Mouse (Mus musculus) myocyte (in vitro differentiated cells): ENCODE measurements around the gene Slc24a4.

Source experiments
- CEBPB ChIP-seq: IDR thresholded peaks from 2 replicates; pipeline ENCODE4 v1.6.1; 2011; ENCODE audit warnings: mild to moderate bottlenecking, moderate library complexity; ENCODE audit not compliant: poor library complexity, insufficient read depth, severe bottlenecking
- E2F4 ChIP-seq: IDR thresholded peaks from one replicate; pipeline ENCODE4 v1.6.1; 2011; ENCODE audit warnings: mild to moderate bottlenecking, control low read depth, moderate library complexity; ENCODE audit not compliant: insufficient read depth
- MAX ChIP-seq: IDR thresholded peaks from one replicate; pipeline ENCODE4 v1.6.1; 2011; ENCODE audit warnings: low read depth, mild to moderate bottlenecking, control low read depth
- MYOD1 ChIP-seq, 3 experiments: IDR thresholded peaks; one replicate each; pipeline ENCODE4 v1.6.1; 2011; ENCODE audit warnings: control low read depth in 2 of 3, low read depth in 2 of 3, mild to moderate bottlenecking in 2 of 3, moderate library complexity in 1 of 3; ENCODE audit not compliant: insufficient read length in 2 of 3, control insufficient read depth in 1 of 3
- POLR2A ChIP-seq: IDR thresholded peaks from one replicate; pipeline ENCODE4 v1.6.1; 2011; ENCODE audit warnings: low read depth, mild to moderate bottlenecking, control low read depth, moderate library complexity; ENCODE audit not compliant: insufficient read length
- POLR2AphosphoS2 ChIP-seq: IDR thresholded peaks from one replicate; pipeline ENCODE4 v1.6.1; 2011; ENCODE audit warnings: low read depth, control low read depth; ENCODE audit not compliant: insufficient read length
- SRF ChIP-seq: IDR thresholded peaks from one replicate; pipeline ENCODE4 v1.6.1; 2011; ENCODE audit warnings: low read depth; ENCODE audit not compliant: control insufficient read depth, insufficient read length
- TCF12 ChIP-seq: IDR thresholded peaks from one replicate; pipeline ENCODE4 v1.6.1; 2011; ENCODE audit warnings: mild to moderate bottlenecking, control low read depth; ENCODE audit not compliant: poor library complexity, insufficient read depth, severe bottlenecking
- TCF3 ChIP-seq: IDR thresholded peaks from one replicate; pipeline ENCODE4 v1.6.1; 2011; ENCODE audit warnings: low read depth, control low read depth; ENCODE audit not compliant: insufficient read length
- USF1 ChIP-seq: IDR thresholded peaks from one replicate; pipeline ENCODE4 v1.6.1; 2011; ENCODE audit warnings: low read depth, mild to moderate bottlenecking, control low read depth, moderate library complexity

DNA sequence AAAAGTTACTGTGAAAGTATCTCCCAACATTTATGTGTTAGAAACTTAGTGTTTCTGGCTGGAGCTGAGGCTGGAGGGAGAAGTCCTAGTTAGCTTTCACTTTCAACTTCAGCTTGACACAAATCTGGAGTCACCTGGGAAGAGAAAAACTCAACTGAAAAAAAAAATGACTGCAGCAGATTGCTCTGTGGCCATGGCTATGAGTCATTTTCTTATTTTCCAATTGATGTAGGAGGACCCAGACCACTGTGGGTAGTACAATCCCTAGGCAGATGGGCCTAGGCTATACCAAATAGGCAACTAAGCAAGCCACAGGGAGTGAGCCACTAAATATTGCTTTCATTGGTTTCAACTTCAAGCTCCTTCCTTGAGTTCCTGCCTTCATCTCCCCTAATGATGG is 19.7 kb upstream of the Slc24a4 start:
- no peak for TF ChIP-seq POLR2A
- TF ChIP-seq TCF12 = no peak
- TF ChIP-seq MYOD1 (IDR thresholded peaks at IDR 0.05; ENCODE audit: control insufficient read depth in 1 of 3, insufficient read length in 2 of 3, low read depth in 2 of 3) = no peak
- TF ChIP-seq MAX = no peak
- no peak for TF ChIP-seq USF1
- no peak for TF ChIP-seq E2F4
- TF ChIP-seq CEBPB = no peak
- no peak for TF ChIP-seq POLR2AphosphoS2
- TF ChIP-seq SRF = no peak
- no peak for TF ChIP-seq TCF3
